Mouse (Mus musculus) macrophage (primary cell): ENCODE measurements around the gene Pfkfb2. TPM values are rescaled to one million over a fixed set of nuclear protein-coding genes. Genes with fewer than 3 reads are reported as not detected.
"Not testable (repeated sequence)": the region's sequence is repeated elsewhere in the genome, so short reads cannot be mapped to it uniquely, and the experiment has no call there.

Experiments used
- H3K27ac ChIP-seq: fragments of 350-480 bp; formaldehyde crosslinking; 2 replicates; pipeline ENCODE4 v1.9.0; 2021
- H3K36me3 ChIP-seq: fragments of 350-480 bp; formaldehyde crosslinking; 2 replicates; pipeline ENCODE4 v1.9.0; 2021; ENCODE audit errors: inconsistent target
- H3K4me3 ChIP-seq: fragments of 350-480 bp; formaldehyde crosslinking; 2 replicates; pipeline ENCODE4 v1.9.0; 2021; ENCODE audit errors: inconsistent target
- H3K79me2 ChIP-seq: fragments of 350-480 bp; formaldehyde crosslinking; 2 replicates; pipeline ENCODE4 v1.9.0; 2021; ENCODE audit errors: inconsistent target
- WGBS: methylation state at CpG from one replicate; pipeline ENCODE4 v1.1.7; 2026; ENCODE audit warnings: inconsistent platforms; ENCODE audit not compliant: missing documents; 5-methylcytosine and 5-hydroxymethylcytosine counted together
- polyA plus RNA-seq: library from polyadenylated mRNA; stranded (reverse); fragments of 250-400 nt; gene quantifications from 3 replicates; pipeline ENCODE4 v1.2.4, GENCODE M21; 2018; ENCODE audit warnings: inconsistent platforms

Gene Pfkfb2
- polyA plus RNA-seq, 1 experiment from 2014 or later: 6.0 TPM

- 95% methylated on average over 5 of the region's 5 CpGs for WGBS
- no peak overlapping the region for H3K4me3 ChIP-seq
- H3K36me3 ChIP-seq: peaks cover 67% of the 10 kb centered on the region
- no peak overlapping the region for H3K27ac ChIP-seq
- H3K79me2 ChIP-seq: no peaks in the 10 kb centered on the region
These were observed 30.5 kb downstream of the Pfkfb2 start for GRCm38 (mm10) chr1:130698601-130699000.

DNA sequence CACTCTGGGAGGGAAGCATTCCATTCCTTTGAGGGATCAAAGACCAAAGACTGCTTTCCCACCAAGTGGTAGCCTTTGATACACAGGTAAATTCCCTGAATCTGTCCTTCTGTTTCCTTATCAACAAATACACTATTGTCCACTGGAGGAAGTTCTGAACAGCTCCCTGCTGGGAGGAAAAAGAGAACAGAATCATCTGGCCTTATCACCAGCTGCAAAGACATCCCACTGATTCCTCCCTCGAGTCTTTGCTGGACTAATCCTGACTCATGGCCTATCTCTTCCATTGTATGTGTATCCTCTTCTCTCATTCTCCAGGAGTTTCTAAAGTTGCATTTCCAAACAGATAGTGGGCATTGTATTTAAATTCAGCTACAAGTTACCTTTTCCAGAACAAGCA, 45.1 kb downstream of the Pfkfb2 start:
- no peak overlapping the region for H3K27ac ChIP-seq
- H3K4me3 ChIP-seq: no peak overlapping the region
- no peaks in the 10 kb centered on the region for H3K36me3 ChIP-seq
- no peaks in the 10 kb centered on the region for H3K79me2 ChIP-seq
- 64% methylated on average over 1 of the region's 1 CpGs for WGBS

- H3K27ac ChIP-seq: no peak overlapping the region
- no peaks in the 10 kb centered on the region for H3K36me3 ChIP-seq
- WGBS: 88% methylated on average over 6 of the region's 6 CpGs
- H3K79me2 ChIP-seq: no peaks in the 10 kb centered on the region
- no peak overlapping the region for H3K4me3 ChIP-seq
These were observed 47.2 kb downstream of the Pfkfb2 start for GRCm38 (mm10) chr1:130681656-130682413.

- Histone ChIP-seq H3K4me3 (no peak overlapping the region), H3K36me3 (no peaks in the 10 kb centered on the region), H3K79me2 (no peaks in the 10 kb centered on the region), H3K27ac (no peak overlapping the region)
- WGBS: 16% methylated on average over 2 of the region's 2 CpGs
These were observed 48.0 kb downstream of the Pfkfb2 start for GRCm38 (mm10) chr1:130681075-130681474.

- H3K4me3 ChIP-seq: no peak overlapping the region
- 100% methylated on average over 2 of the region's 2 CpGs for WGBS
- H3K79me2 ChIP-seq: no peaks in the 10 kb centered on the region
- no peak overlapping the region for H3K27ac ChIP-seq
- no peaks in the 10 kb centered on the region for H3K36me3 ChIP-seq
These were observed 50.5 kb downstream of the Pfkfb2 start for GRCm38 (mm10) chr1:130678551-130678950.

GRCm38 (mm10) chr1:130663576-130663975, 65.5 kb downstream of the Pfkfb2 start:
- not testable (repeated sequence) for H3K27ac ChIP-seq, H3K4me3 ChIP-seq, H3K79me2 ChIP-seq, H3K36me3 ChIP-seq
- 85% methylated on average over 5 of the region's 5 CpGs for WGBS

DNA sequence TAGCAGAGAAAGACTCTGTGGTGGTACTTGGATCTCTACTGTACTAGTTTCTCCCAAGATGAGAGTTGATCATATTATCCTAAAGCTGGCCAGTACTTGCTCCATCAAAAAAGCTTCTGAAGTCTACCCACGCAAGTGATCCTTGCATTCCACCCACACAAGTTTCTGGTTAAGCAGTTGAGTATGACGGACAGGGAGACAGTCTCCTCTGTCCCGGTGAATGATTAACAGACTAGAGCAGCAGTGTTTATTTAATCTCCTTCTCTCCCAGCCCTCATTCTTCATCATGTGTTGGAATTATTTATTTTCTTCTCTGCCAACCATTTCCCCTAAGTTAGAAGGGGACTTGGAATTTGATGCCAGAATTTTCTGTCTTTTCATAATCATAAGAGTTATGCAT, 67.6 kb downstream of the Pfkfb2 start, which contains the start of gene C4bp:
Gene C4bp (minus strand): TSS at position 179 of the 400 bp plus-strand sequence.
- Histone ChIP-seq H3K36me3 (no peaks in the 10 kb centered on the region), H3K27ac (no peak within 1 kb of the TSS), H3K79me2 (no peaks in the 10 kb centered on the region), H3K4me3 (no peak within 1 kb of the TSS)
- 100% methylated on average over 3 of the region's 3 CpGs for WGBS

- WGBS: 79% methylated on average over 5 of the region's 5 CpGs
- H3K27ac ChIP-seq, H3K4me3 ChIP-seq, H3K79me2 ChIP-seq, H3K36me3 ChIP-seq: not testable (repeated sequence)
These were observed 69.4 kb downstream of the Pfkfb2 start for GRCm38 (mm10) chr1:130659641-130660040.

- Histone ChIP-seq H3K27ac (no peak overlapping the region), H3K36me3 (no peaks in the 10 kb centered on the region), H3K4me3 (no peak overlapping the region), H3K79me2 (no peaks in the 10 kb centered on the region)
- WGBS: 80% methylated on average over 4 of the region's 4 CpGs
These were observed 85.0 kb downstream of the Pfkfb2 start for GRCm38 (mm10) chr1:130644103-130644502.

DNA sequence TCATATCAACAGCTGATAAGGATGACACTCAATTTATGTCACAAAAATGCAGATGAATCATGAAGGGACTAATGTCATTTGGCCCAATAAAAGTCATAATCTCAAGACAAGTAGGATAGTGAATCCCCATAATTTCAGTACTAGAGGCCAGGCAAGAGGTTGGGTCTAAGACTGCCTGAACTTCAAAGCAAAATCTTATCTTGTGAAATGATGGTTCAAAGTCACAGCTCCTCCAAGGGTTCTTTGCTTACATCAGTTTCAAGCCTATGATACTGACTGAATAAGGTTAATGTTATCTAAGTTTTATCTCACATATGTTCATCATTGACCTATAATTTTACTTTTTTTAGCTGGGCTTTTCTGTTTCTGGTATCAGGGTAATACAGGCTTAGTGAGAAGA, 88.1 kb downstream of the Pfkfb2 start:
- Histone ChIP-seq H3K27ac (no peak overlapping the region), H3K4me3 (no peak overlapping the region), H3K79me2 (no peaks in the 10 kb centered on the region), H3K36me3 (no peaks in the 10 kb centered on the region)

Other genes starting within 250 kb of the Pfkfb2 start
- gene Zp3r, start 99.6 kb downstream of the Pfkfb2 start, polyA plus RNA-seq: not detected in 3 replicates
- not detected in 3 replicates for gene C4bp, start 67.6 kb downstream of the Pfkfb2 start, polyA plus RNA-seq
- 0.13 TPM in 1 of 3 replicates, not detected in the others for gene Gm29427, start 13.5 kb downstream of the Pfkfb2 start, polyA plus RNA-seq
- gene Yod1, start 11.9 kb downstream of the Pfkfb2 start, polyA plus RNA-seq: 2.8 to 3.3 TPM (median 3.0 TPM) in 3 replicates
- 0.35 to 0.75 TPM (median 0.52 TPM) in 3 replicates for gene AA986860, start 2.7 kb upstream of the Pfkfb2 start, polyA plus RNA-seq
- gene Fcamr, start 71.6 kb upstream of the Pfkfb2 start, polyA plus RNA-seq: not detected in 3 replicates
- gene Pigr, start 97.4 kb upstream of the Pfkfb2 start, polyA plus RNA-seq: not detected in 3 replicates
- 0.49 TPM in 1 of 3 replicates, not detected in the others for gene Fcmr, start 136.4 kb upstream of the Pfkfb2 start, polyA plus RNA-seq
- gene Il24, start 158.2 kb upstream of the Pfkfb2 start, polyA plus RNA-seq: not detected in 3 replicates
- gene Il20, start 182.2 kb upstream of the Pfkfb2 start, polyA plus RNA-seq: not detected in 3 replicates
- not detected in 3 replicates for gene Il19, start 210.9 kb upstream of the Pfkfb2 start, polyA plus RNA-seq